Mouse (Mus musculus) liver, embryonic 12.5 days (tissue): ENCODE data around the gene Flnb. TPM values are rescaled to one million over a fixed set of nuclear protein-coding genes. Genes with fewer than 3 reads are reported as not detected.

Experiments used
- ATAC-seq: fragments of 200-750 bp; cut with Nextera tagmentation; 2 replicates; pipeline ENCODE4 v1.8.0; 2017; ENCODE audit warnings: moderate number of reproducible peaks, mild to moderate bottlenecking, moderate library complexity
- H3K27ac ChIP-seq: fragments of 300-500 bp; sonication (generic); 2 replicates; pipeline ENCODE4 v1.5.1; 2016; ENCODE audit warnings: mild to moderate bottlenecking
- H3K27me3 ChIP-seq: fragments of 300-500 bp; sonication (generic); replicated peaks from 2 replicates; pipeline ENCODE4 v1.6.1; 2016; ENCODE audit warnings: mild to moderate bottlenecking, moderate library complexity
- H3K36me3 ChIP-seq: fragments of 300-500 bp; sonication (generic); 2 replicates; pipeline ENCODE4 v1.6.1; 2016; ENCODE audit warnings: mild to moderate bottlenecking, moderate library complexity
- H3K4me1 ChIP-seq: fragments of 300-500 bp; sonication (generic); 2 replicates; pipeline ENCODE4 v1.6.1; 2016
- H3K4me2 ChIP-seq: fragments of 300-500 bp; sonication (generic); 2 replicates; pipeline ENCODE4 v1.6.1; 2016; ENCODE audit warnings: mild to moderate bottlenecking, moderate library complexity
- H3K4me3 ChIP-seq: fragments of 300-500 bp; sonication (generic); 2 replicates; pipeline ENCODE4 v1.5.1; 2016; ENCODE audit warnings: mild to moderate bottlenecking, moderate library complexity
- H3K9ac ChIP-seq: fragments of 300-500 bp; sonication (generic); 2 replicates; pipeline ENCODE4 v1.6.1; 2016; ENCODE audit warnings: mild to moderate bottlenecking, moderate library complexity
- H3K9me3 ChIP-seq: fragments of 300-500 bp; sonication (generic); replicated peaks from 2 replicates; pipeline ENCODE4 v1.6.1; 2016; ENCODE audit warnings: mild to moderate bottlenecking, moderate library complexity
- WGBS: fragments of 180-500 bp; shearing (Covaris S2); methylation state at CpG from one replicate; pipeline ENCODE4 v1.1.7; 2016; ENCODE audit not compliant: insufficient replicate concordance; 5-methylcytosine and 5-hydroxymethylcytosine counted together
- polyA plus RNA-seq: library from polyadenylated mRNA; unstranded; fragments of >200 nt; fragmentation: Nextera tagmentation; extraction: Ambion mirVana; gene quantifications from 2 replicates; pipeline ENCODE4 v1.2.1, GENCODE M21; 2016

The Flnb gene
- polyA plus RNA-seq, 1 experiment from 2014 or later = 7.4 TPM

GRCm38 (mm10) chr14:7855501-7855900 lies 37.7 kb downstream of the Flnb start:
- peaks cover 34% of the 10 kb centered on the region for H3K4me1 ChIP-seq

GRCm38 (mm10) chr14:7856348-7856747 lies 38.6 kb downstream of the Flnb start:
- H3K4me3 ChIP-seq = no peak overlapping the region
- peaks cover 26% of the 10 kb centered on the region for H3K4me1 ChIP-seq
- no peak overlapping the region for H3K27ac ChIP-seq
- H3K9me3 ChIP-seq = no peaks in the 10 kb centered on the region
- no peaks in the 10 kb centered on the region for H3K27me3 ChIP-seq
- 85% methylated on average over 10 of the region's 10 CpGs for WGBS
- H3K36me3 ChIP-seq = no peaks in the 10 kb centered on the region
- ATAC-seq = no peak
- H3K4me2 ChIP-seq = no peak overlapping the region
- no peak overlapping the region for H3K9ac ChIP-seq

More at GRCm38 (mm10) chr14:7855501-7855900, 37.7 kb downstream of the Flnb start:
- H3K36me3 ChIP-seq = no peaks in the 10 kb centered on the region
- no peaks in the 10 kb centered on the region for H3K27me3 ChIP-seq
- H3K27ac ChIP-seq = no peak overlapping the region
- no peak overlapping the region for H3K9ac ChIP-seq
- H3K9me3 ChIP-seq = no peaks in the 10 kb centered on the region
- H3K4me2 ChIP-seq = no peak overlapping the region
- ATAC-seq = no peak
- WGBS = 76% methylated on average over 5 of the region's 5 CpGs
- no peak overlapping the region for H3K4me3 ChIP-seq

GRCm38 (mm10) chr14:7857835-7858234 lies 40.1 kb downstream of the Flnb start:
- H3K27me3 ChIP-seq = no peaks in the 10 kb centered on the region
- 74% methylated on average over 3 of the region's 3 CpGs for WGBS
- no peak overlapping the region for H3K27ac ChIP-seq
- no peak overlapping the region for H3K9ac ChIP-seq
- H3K36me3 ChIP-seq = no peaks in the 10 kb centered on the region
- no peak for ATAC-seq
- peaks cover 18% of the 10 kb centered on the region for H3K4me1 ChIP-seq
- H3K4me3 ChIP-seq = no peak overlapping the region
- no peak overlapping the region for H3K4me2 ChIP-seq
- no peaks in the 10 kb centered on the region for H3K9me3 ChIP-seq

GRCm38 (mm10) chr14:7858430-7858829 lies 40.7 kb downstream of the Flnb start:
- Histone ChIP-seq H3K36me3 (no peaks in the 10 kb centered on the region), H3K27ac (no peak overlapping the region), H3K4me1 (peaks cover 19% of the 10 kb centered on the region), H3K27me3 (no peaks in the 10 kb centered on the region), H3K9me3 (no peaks in the 10 kb centered on the region), H3K9ac (no peak overlapping the region), H3K4me3 (no peak overlapping the region), H3K4me2 (no peak overlapping the region)
- no peak for ATAC-seq
- 26% methylated on average over 4 of the region's 4 CpGs for WGBS

- 77% methylated on average over 8 of the region's 8 CpGs for WGBS
These were observed 42.9 kb downstream of the Flnb start for GRCm38 (mm10) chr14:7860525-7861154.

GRCm38 (mm10) chr14:7861275-7861674 lies 43.5 kb downstream of the Flnb start:
- H3K4me1 ChIP-seq = peaks cover 16% of the 10 kb centered on the region
- WGBS = 71% methylated on average over 1 of the region's 1 CpGs

More at GRCm38 (mm10) chr14:7860525-7861154, 42.9 kb downstream of the Flnb start:
- no peaks in the 10 kb centered on the region for H3K36me3 ChIP-seq
- H3K9me3 ChIP-seq = no peaks in the 10 kb centered on the region
- no peaks in the 10 kb centered on the region for H3K27me3 ChIP-seq
- no peak overlapping the region for H3K4me2 ChIP-seq
- no peak for ATAC-seq
- H3K9ac ChIP-seq = no peak overlapping the region
- H3K4me1 ChIP-seq = peaks cover 16% of the 10 kb centered on the region
- H3K4me3 ChIP-seq = no peak overlapping the region
- H3K27ac ChIP-seq = no peak overlapping the region

GRCm38 (mm10) chr14:7862226-7862625 lies 44.5 kb downstream of the Flnb start:
- Histone ChIP-seq H3K36me3 (no peaks in the 10 kb centered on the region), H3K27me3 (no peaks in the 10 kb centered on the region), H3K4me1 (peaks cover 15% of the 10 kb centered on the region), H3K27ac (no peak overlapping the region), H3K9me3 (no peaks in the 10 kb centered on the region), H3K4me2 (no peak overlapping the region), H3K9ac (no peak overlapping the region), H3K4me3 (no peak overlapping the region)
- no peak for ATAC-seq
- 73% methylated on average over 2 of the region's 2 CpGs for WGBS

More at GRCm38 (mm10) chr14:7861275-7861674, 43.5 kb downstream of the Flnb start:
- no peak overlapping the region for H3K9ac ChIP-seq
- no peaks in the 10 kb centered on the region for H3K27me3 ChIP-seq
- H3K4me3 ChIP-seq = no peak overlapping the region
- no peak for ATAC-seq
- no peak overlapping the region for H3K4me2 ChIP-seq
- H3K9me3 ChIP-seq = no peaks in the 10 kb centered on the region
- H3K27ac ChIP-seq = no peak overlapping the region
- H3K36me3 ChIP-seq = no peaks in the 10 kb centered on the region

- H3K27ac ChIP-seq = no peak overlapping the region
- ATAC-seq = no peak
- H3K4me3 ChIP-seq = no peak overlapping the region
- no peaks in the 10 kb centered on the region for H3K9me3 ChIP-seq
- peaks cover 14% of the 10 kb centered on the region for H3K4me1 ChIP-seq
- H3K27me3 ChIP-seq = no peaks in the 10 kb centered on the region
- no peak overlapping the region for H3K9ac ChIP-seq
- WGBS = 71% methylated on average over 5 of the region's 5 CpGs
- no peaks in the 10 kb centered on the region; the same call in 1 of the 2 replicates for H3K36me3 ChIP-seq
- no peak overlapping the region for H3K4me2 ChIP-seq
These were observed 45.4 kb downstream of the Flnb start for GRCm38 (mm10) chr14:7863199-7863598.

- Histone ChIP-seq H3K4me2 (no peak overlapping the region), H3K9me3 (no peaks in the 10 kb centered on the region), H3K4me3 (no peak overlapping the region), H3K9ac (no peak overlapping the region), H3K27me3 (no peaks in the 10 kb centered on the region), H3K36me3 (no peaks in the 10 kb centered on the region; the same call in 1 of the 2 replicates), H3K4me1 (peaks cover 14% of the 10 kb centered on the region), H3K27ac (no peak overlapping the region)
- ATAC-seq = no peak
- 72% methylated on average over 9 of the region's 9 CpGs for WGBS
These were observed 46.2 kb downstream of the Flnb start for GRCm38 (mm10) chr14:7863871-7864505.

- Histone ChIP-seq H3K4me3 (no peak overlapping the region), H3K36me3 (peaks cover 3% of the 10 kb centered on the region; the same call in 1 of the 2 replicates), H3K9ac (no peak overlapping the region), H3K27me3 (no peaks in the 10 kb centered on the region), H3K4me2 (no peak overlapping the region), H3K9me3 (no peaks in the 10 kb centered on the region), H3K27ac (no peak overlapping the region), H3K4me1 (peaks cover 14% of the 10 kb centered on the region)
- no peak for ATAC-seq
- WGBS = 58% methylated on average over 9 of the region's 9 CpGs
These were observed 46.7 kb downstream of the Flnb start for GRCm38 (mm10) chr14:7864506-7864899.

GRCm38 (mm10) chr14:7867224-7867623 lies 49.5 kb downstream of the Flnb start:
- 77% methylated on average over 7 of the region's 7 CpGs for WGBS

GRCm38 (mm10) chr14:7867841-7868240 lies 50.1 kb downstream of the Flnb start:
- no peak overlapping the region for H3K9ac ChIP-seq
- H3K27me3 ChIP-seq = no peaks in the 10 kb centered on the region
- no peak overlapping the region for H3K27ac ChIP-seq
- H3K4me2 ChIP-seq = no peak overlapping the region
- whole genome bisulfite sequencing = 59% methylated on average over 3 of the region's 3 CpGs
- no peaks in the 10 kb centered on the region for H3K9me3 ChIP-seq
- no peak overlapping the region for H3K4me3 ChIP-seq
- peaks cover 10% of the 10 kb centered on the region for H3K36me3 ChIP-seq
- peaks cover 14% of the 10 kb centered on the region for H3K4me1 ChIP-seq
- no peak for ATAC-seq

More at GRCm38 (mm10) chr14:7867224-7867623, 49.5 kb downstream of the Flnb start:
- Histone ChIP-seq H3K4me2 (no peak overlapping the region), H3K4me3 (no peak overlapping the region), H3K27ac (no peak overlapping the region), H3K27me3 (no peaks in the 10 kb centered on the region), H3K9ac (no peak overlapping the region), H3K36me3 (peaks cover 10% of the 10 kb centered on the region; the same call in 1 of the 2 replicates), H3K4me1 (peaks cover 14% of the 10 kb centered on the region), H3K9me3 (no peaks in the 10 kb centered on the region)
- no peak for ATAC-seq
